Mouse (Mus musculus): ENCODE results near the gene Cers3. TPM values are rescaled to one million over a fixed set of nuclear protein-coding genes. Genes with fewer than 3 reads are reported as not detected.

The Cers3 gene
- polyA plus RNA-seq, 1 experiment from 2014 or later, result 0.36 TPM

DNA sequence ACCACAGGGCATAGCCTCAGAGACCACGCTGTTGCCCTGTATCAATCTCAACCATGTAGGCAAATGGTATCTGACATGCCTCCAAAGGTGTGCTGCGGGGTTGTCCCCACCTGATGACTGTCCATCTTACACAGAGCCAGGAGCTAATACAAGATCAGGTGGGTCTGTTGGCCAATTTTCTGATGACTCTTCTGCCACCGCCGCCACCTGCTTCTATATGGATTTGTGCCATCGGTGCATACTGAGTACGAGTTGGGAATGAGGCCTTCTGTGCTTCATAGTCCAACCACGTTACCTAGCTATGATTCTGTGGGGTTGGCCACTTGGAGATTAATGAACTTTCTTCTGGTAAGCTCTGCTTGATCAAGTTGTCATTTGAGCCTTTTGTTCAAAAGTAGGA lies 67.1 kb downstream of the Cers3 start:
- H3K9me3 ChIP-seq (ENCODE audit: control insufficient read depth, low read length), result no peaks in the 10 kb centered on the region
- no peaks in the 10 kb centered on the region for H3K4me1 ChIP-seq (ENCODE audit: control insufficient read depth, insufficient read depth, low read length)
- ATAC-seq (ENCODE audit: low read depth), result no peak
- H3K27me3 ChIP-seq (ENCODE audit: control insufficient read depth, insufficient read depth, low read length), result no peaks in the 10 kb centered on the region
- 97% methylated on average over 7 of the region's 7 CpGs for WGBS
- no peak overlapping the region for H3K4me2 ChIP-seq (ENCODE audit: low read depth, low read length)
- no peak overlapping the region for H3K4me3 ChIP-seq (ENCODE audit: low read depth, low read length)
- H3K36me3 ChIP-seq (ENCODE audit: control insufficient read depth, insufficient read depth, low read length), result no peaks in the 10 kb centered on the region
- H3K27ac ChIP-seq (ENCODE audit: low read depth, low read length), result no peak overlapping the region
- no peak overlapping the region for H3K9ac ChIP-seq (replicated peaks; ENCODE audit: low read depth, low read length)

DNA sequence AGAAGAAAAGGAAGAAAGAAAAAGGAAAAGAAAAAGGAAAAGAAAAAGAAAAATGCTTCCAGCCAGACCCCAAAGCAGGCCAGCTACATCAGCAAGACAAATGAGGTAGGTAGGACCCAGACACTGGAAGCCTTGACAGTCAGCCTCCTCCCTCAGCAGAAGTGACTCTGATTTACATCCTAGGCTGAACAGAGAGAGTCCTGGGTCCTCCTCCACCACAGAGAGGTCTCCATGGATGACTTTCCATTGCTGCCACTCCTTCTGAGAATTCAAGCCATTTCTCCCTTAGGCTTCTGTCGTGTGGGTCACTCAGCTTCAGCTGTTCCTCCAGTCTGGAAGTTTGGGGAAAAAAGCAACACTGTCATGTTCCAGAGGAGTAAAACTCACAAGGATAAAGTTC lies 68.0 kb downstream of the Cers3 start:
- no peaks in the 10 kb centered on the region for H3K27me3 ChIP-seq (ENCODE audit: control insufficient read depth, insufficient read depth, low read length)
- no peaks in the 10 kb centered on the region for H3K9me3 ChIP-seq (ENCODE audit: control insufficient read depth, low read length)
- WGBS, result 89% methylated on average over 1 of the region's 1 CpGs
- ATAC-seq (ENCODE audit: low read depth), result no peak
- H3K4me2 ChIP-seq (ENCODE audit: low read depth, low read length), result no peak overlapping the region
- no peak overlapping the region for H3K4me3 ChIP-seq (ENCODE audit: low read depth, low read length)
- H3K27ac ChIP-seq (ENCODE audit: low read depth, low read length), result no peak overlapping the region
- H3K36me3 ChIP-seq (ENCODE audit: control insufficient read depth, insufficient read depth, low read length), result no peaks in the 10 kb centered on the region
- no peaks in the 10 kb centered on the region for H3K4me1 ChIP-seq (ENCODE audit: control insufficient read depth, insufficient read depth, low read length)
- no peak overlapping the region for H3K9ac ChIP-seq (replicated peaks; ENCODE audit: low read depth, low read length)

DNA sequence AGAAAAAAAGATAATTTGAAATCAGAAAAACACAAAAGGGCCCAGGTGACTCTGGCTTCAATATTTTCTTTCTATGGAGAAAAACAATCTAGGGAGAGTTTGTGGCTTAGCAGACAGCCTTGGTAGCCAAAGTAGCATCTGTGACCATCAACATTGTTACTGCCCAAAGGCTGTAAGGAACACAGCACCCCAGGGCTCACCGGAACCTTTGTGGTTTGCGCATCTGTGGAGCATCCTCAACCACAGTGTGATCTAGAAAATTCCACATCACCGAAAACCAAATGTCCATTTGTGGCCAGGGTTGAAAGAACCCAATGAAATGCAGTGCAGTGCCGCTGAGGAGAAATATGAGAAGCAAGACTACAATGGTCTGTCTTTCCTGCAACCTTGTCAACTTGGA lies 69.0 kb downstream of the Cers3 start:
- H3K4me3 ChIP-seq (ENCODE audit: low read depth, low read length), result no peak overlapping the region
- H3K4me1 ChIP-seq (ENCODE audit: control insufficient read depth, insufficient read depth, low read length), result no peaks in the 10 kb centered on the region
- H3K36me3 ChIP-seq (ENCODE audit: control insufficient read depth, insufficient read depth, low read length), result no peaks in the 10 kb centered on the region
- H3K27me3 ChIP-seq (ENCODE audit: control insufficient read depth, insufficient read depth, low read length), result no peaks in the 10 kb centered on the region
- no peak overlapping the region for H3K9ac ChIP-seq (replicated peaks; ENCODE audit: low read depth, low read length)
- no peak overlapping the region for H3K27ac ChIP-seq (ENCODE audit: low read depth, low read length)
- no peak overlapping the region for H3K4me2 ChIP-seq (ENCODE audit: low read depth, low read length)
- no peak for ATAC-seq (ENCODE audit: low read depth)
- no peaks in the 10 kb centered on the region for H3K9me3 ChIP-seq (ENCODE audit: control insufficient read depth, low read length)
- 85% methylated on average over 4 of the region's 4 CpGs for WGBS

DNA sequence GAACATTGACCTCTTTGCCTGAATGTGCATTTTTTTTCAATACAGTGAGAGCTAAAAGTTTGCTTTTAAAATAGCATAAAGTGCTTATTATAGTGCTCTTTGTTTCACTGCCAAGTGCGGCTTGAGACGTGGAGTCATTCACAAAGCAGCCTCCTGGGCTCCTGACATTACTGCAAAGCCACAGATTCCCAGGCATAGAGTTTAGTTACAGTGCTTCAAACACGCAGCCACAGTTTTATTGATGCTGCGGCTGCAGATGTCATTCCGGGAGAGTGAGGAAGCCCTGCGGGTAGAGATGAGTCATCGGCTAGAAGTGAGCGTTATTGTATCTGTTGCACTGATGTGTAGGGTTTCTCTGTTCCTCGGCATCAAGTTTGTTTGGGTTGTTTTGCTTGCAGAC lies 69.4 kb downstream of the Cers3 start:
- no peak overlapping the region for H3K4me3 ChIP-seq (ENCODE audit: low read depth, low read length)
- H3K4me1 ChIP-seq (ENCODE audit: control insufficient read depth, insufficient read depth, low read length), result no peaks in the 10 kb centered on the region
- H3K4me2 ChIP-seq (ENCODE audit: low read depth, low read length), result no peak overlapping the region
- WGBS, result 52% methylated on average over 9 of the region's 9 CpGs
- no peaks in the 10 kb centered on the region for H3K36me3 ChIP-seq (ENCODE audit: control insufficient read depth, insufficient read depth, low read length)
- no peak overlapping the region for H3K9ac ChIP-seq (replicated peaks; ENCODE audit: low read depth, low read length)
- H3K27me3 ChIP-seq (ENCODE audit: control insufficient read depth, insufficient read depth, low read length), result no peaks in the 10 kb centered on the region
- H3K9me3 ChIP-seq (ENCODE audit: control insufficient read depth, low read length), result no peaks in the 10 kb centered on the region
- peak; percentile 31; the same call in 1 of the 2 replicates for ATAC-seq (ENCODE audit: low read depth)
- H3K27ac ChIP-seq (ENCODE audit: low read depth, low read length), result no peak overlapping the region

DNA sequence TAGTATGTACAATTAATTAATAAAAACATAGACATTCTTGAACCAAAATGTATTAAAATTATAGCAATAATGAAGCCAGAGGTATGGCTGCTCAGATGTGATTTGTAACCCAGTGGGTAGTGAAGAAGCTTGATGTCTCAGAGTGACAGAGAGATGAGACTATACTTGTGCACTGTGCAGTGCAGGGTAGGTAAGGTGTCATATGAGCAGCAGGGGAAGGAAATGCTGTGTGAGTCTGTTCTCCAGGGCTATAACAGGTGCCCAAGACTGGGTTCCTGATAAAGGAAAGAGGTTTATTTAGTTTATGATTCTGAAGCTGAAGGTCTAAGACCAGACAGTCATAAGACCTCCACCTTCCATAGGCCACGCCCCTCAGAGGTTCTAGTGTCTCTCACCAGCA lies 69.9 kb downstream of the Cers3 start:
- Histone ChIP-seq H3K36me3 (ENCODE audit: control insufficient read depth, insufficient read depth, low read length) (no peaks in the 10 kb centered on the region), H3K9me3 (ENCODE audit: control insufficient read depth, low read length) (no peaks in the 10 kb centered on the region), H3K27ac (ENCODE audit: low read depth, low read length) (no peak overlapping the region), H3K9ac (replicated peaks; ENCODE audit: low read depth, low read length) (no peak overlapping the region), H3K4me1 (ENCODE audit: control insufficient read depth, insufficient read depth, low read length) (no peaks in the 10 kb centered on the region), H3K4me2 (ENCODE audit: low read depth, low read length) (no peak overlapping the region), H3K27me3 (ENCODE audit: control insufficient read depth, insufficient read depth, low read length) (no peaks in the 10 kb centered on the region), H3K4me3 (ENCODE audit: low read depth, low read length) (no peak overlapping the region)
- 69% methylated on average over 1 of the region's 1 CpGs for WGBS
- no peak for ATAC-seq (ENCODE audit: low read depth)

DNA sequence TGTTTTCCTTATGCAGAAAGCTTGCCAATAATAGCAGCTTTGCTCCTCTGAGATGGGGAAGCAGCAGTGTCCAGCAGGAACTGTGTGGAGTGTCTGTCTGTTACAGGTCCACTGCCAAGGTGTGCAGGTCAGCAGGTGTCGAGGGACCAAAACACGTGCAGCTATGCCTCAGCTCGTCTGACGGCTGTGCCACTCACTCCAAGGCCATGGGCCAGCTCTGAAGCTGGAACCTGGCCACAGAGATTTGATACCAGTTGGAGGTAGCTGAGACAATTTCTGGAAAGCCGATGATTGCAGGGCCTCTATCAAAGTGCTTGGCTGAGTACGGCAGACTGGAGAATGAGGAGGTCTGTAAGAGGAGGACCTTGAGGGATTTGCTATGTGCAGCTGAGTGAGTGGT lies 72.2 kb downstream of the Cers3 start:
- H3K27me3 ChIP-seq (ENCODE audit: control insufficient read depth, insufficient read depth, low read length), result no peaks in the 10 kb centered on the region
- H3K27ac ChIP-seq (ENCODE audit: low read depth, low read length), result no peak overlapping the region
- H3K36me3 ChIP-seq (ENCODE audit: control insufficient read depth, insufficient read depth, low read length), result no peaks in the 10 kb centered on the region
- H3K4me3 ChIP-seq (ENCODE audit: low read depth, low read length), result no peak overlapping the region
- no peaks in the 10 kb centered on the region for H3K9me3 ChIP-seq (ENCODE audit: control insufficient read depth, low read length)
- H3K4me1 ChIP-seq (ENCODE audit: control insufficient read depth, insufficient read depth, low read length), result no peaks in the 10 kb centered on the region
- WGBS, result 88% methylated on average over 6 of the region's 6 CpGs
- no peak overlapping the region for H3K4me2 ChIP-seq (ENCODE audit: low read depth, low read length)
- H3K9ac ChIP-seq (replicated peaks; ENCODE audit: low read depth, low read length), result no peak overlapping the region
- no peak for ATAC-seq (ENCODE audit: low read depth)

DNA sequence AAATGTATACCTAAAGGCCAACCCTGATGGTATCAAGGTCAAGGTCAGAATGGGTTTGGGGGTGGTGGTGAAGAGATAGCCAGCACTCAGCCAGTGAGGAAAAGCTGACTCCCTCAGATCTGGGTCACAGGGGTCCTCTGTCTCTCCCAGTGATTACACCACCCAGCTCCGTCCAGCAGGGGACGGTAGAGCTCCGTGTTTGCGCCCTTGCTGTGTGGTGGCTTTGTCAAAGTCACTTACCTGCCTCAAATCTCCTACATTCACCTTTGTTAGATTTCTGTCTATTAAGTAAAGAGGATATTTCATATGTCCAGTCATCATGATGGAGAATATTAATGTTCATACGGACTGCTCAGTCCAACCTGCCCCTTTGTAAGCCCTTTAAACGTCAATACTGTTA lies 76.7 kb downstream of the Cers3 start:
- Histone ChIP-seq H3K27ac (ENCODE audit: low read depth, low read length) (no peak overlapping the region), H3K9me3 (ENCODE audit: control insufficient read depth, low read length) (no peaks in the 10 kb centered on the region), H3K4me3 (ENCODE audit: low read depth, low read length) (no peak overlapping the region), H3K9ac (replicated peaks; ENCODE audit: low read depth, low read length) (no peak overlapping the region), H3K4me2 (ENCODE audit: low read depth, low read length) (no peak overlapping the region), H3K4me1 (ENCODE audit: control insufficient read depth, insufficient read depth, low read length) (no peaks in the 10 kb centered on the region), H3K36me3 (ENCODE audit: control insufficient read depth, insufficient read depth, low read length) (no peaks in the 10 kb centered on the region), H3K27me3 (ENCODE audit: control insufficient read depth, insufficient read depth, low read length) (no peaks in the 10 kb centered on the region)
- no peak for ATAC-seq (ENCODE audit: low read depth)
- 33% methylated on average over 6 of the region's 6 CpGs for WGBS

DNA sequence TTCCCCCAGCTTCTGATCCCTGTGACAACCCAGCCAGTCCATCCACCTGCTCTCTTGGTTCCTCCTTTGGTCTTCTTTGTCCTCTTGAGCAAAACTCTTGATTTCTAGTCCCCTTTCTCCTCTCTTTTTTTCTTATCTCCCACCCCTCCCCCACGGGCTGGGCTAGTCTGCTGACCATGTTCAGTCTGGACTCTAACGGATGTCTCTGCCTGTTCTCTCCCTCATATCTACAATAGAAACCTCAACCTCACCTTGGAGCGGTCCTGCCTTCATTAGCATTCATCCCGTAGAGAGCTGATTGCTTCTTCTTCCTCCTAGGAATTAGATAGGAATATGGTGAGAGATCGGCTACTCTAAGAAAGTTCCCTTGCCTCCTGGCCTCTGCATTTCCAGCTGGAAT lies 87.5 kb downstream of the Cers3 start:
- no peak for ATAC-seq (ENCODE audit: low read depth)
- no peak overlapping the region for H3K4me2 ChIP-seq (ENCODE audit: low read depth, low read length)
- no peak overlapping the region for H3K9ac ChIP-seq (replicated peaks; ENCODE audit: low read depth, low read length)
- H3K4me3 ChIP-seq (ENCODE audit: low read depth, low read length), result no peak overlapping the region
- H3K27ac ChIP-seq (ENCODE audit: low read depth, low read length), result no peak overlapping the region
- no peaks in the 10 kb centered on the region for H3K4me1 ChIP-seq (ENCODE audit: control insufficient read depth, insufficient read depth, low read length)
- no peaks in the 10 kb centered on the region for H3K9me3 ChIP-seq (ENCODE audit: control insufficient read depth, low read length)
- no peaks in the 10 kb centered on the region for H3K27me3 ChIP-seq (ENCODE audit: control insufficient read depth, insufficient read depth, low read length)
- 84% methylated on average over 5 of the region's 5 CpGs for WGBS
- no peaks in the 10 kb centered on the region for H3K36me3 ChIP-seq (ENCODE audit: control insufficient read depth, insufficient read depth, low read length)

DNA sequence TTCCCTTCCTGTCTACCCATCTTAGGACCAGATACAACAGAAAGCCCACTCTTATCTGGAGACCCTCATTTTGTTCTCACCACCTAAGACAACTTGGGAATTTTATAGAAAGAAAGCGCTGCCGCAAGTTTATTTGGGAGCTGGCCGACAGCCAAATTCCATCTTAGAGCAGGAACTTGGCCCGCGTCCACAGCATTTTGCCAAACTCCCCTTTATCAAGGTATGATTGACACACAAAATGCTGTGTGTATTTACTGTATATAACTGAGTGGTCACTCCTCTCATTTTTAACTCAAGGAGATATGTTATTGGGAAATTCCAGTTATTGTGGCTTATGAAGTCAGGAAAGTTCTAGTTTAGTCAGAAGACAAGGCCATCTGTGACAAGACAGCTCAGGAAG lies 88.0 kb downstream of the Cers3 start:
- Histone ChIP-seq H3K4me1 (ENCODE audit: control insufficient read depth, insufficient read depth, low read length) (no peaks in the 10 kb centered on the region), H3K27ac (ENCODE audit: low read depth, low read length) (no peak overlapping the region), H3K9me3 (ENCODE audit: control insufficient read depth, low read length) (no peaks in the 10 kb centered on the region), H3K9ac (replicated peaks; ENCODE audit: low read depth, low read length) (no peak overlapping the region), H3K4me2 (ENCODE audit: low read depth, low read length) (no peak overlapping the region), H3K4me3 (ENCODE audit: low read depth, low read length) (no peak overlapping the region), H3K36me3 (ENCODE audit: control insufficient read depth, insufficient read depth, low read length) (no peaks in the 10 kb centered on the region), H3K27me3 (ENCODE audit: control insufficient read depth, insufficient read depth, low read length) (no peaks in the 10 kb centered on the region)
- ATAC-seq (ENCODE audit: low read depth), result no peak
- WGBS, result 73% methylated on average over 5 of the region's 5 CpGs

All from neural tube, embryonic 14.5 days (tissue).